Mouse (Mus musculus) bone marrow macrophage, adult 2 months (primary cell): Measurements from ENCODE around the gene Zmynd11.

Experiments used
- CTCF ChIP-seq: IDR thresholded peaks from 2 replicates; pipeline ENCODE4 v1.5.1; 2012; ENCODE audit warnings: low read depth, mild to moderate bottlenecking, low read length, moderate library complexity
- POLR2A ChIP-seq: IDR thresholded peaks from 2 replicates; pipeline ENCODE4 v1.6.1; 2012; ENCODE audit warnings: mild to moderate bottlenecking, low read depth, low read length, borderline replicate concordance

- TF ChIP-seq CTCF, result no peak
- no peak for TF ChIP-seq POLR2A
Observed at GRCm38 (mm10) chr13:9750320-9750719, 14.8 kb downstream of the Zmynd11 start.
